Mouse (Mus musculus): Measurements from ENCODE around the gene Srpk2. TPM values are rescaled to one million over a fixed set of nuclear protein-coding genes. Genes with fewer than 3 reads are reported as not detected.
"Not testable (repeated sequence)": the region's sequence is repeated elsewhere in the genome, so short reads cannot be mapped to it uniquely, and the experiment has no call there.

Srpk2 gene
- total RNA-seq, 2 experiments from 2014 or later: 40.7 to 44.6 TPM

- intact Hi-C loops (cut with DNase I): loop anchor here (10.0 kb wide), 1 partner anchor 46 kb away; no protein-coding TSS in a partner anchor
Observed at GRCm38 (mm10) chr5:23618656-23619055, 65.8 kb downstream of the Srpk2 start.

GRCm38 (mm10) chr5:23617104-23617415, 67.4 kb downstream of the Srpk2 start:
- peak; percentile 33 to 48 for DNase-seq
- intact Hi-C loops (cut with DNase I): loop anchor here (2.0 to 10.0 kb wide), 2 partner anchors 18 to 48 kb away; no protein-coding TSS in a partner anchor

More at GRCm38 (mm10) chr5:23618656-23619055, 65.8 kb downstream of the Srpk2 start:
- DNase-seq: no peak

- intact Hi-C loops (cut with DNase I): loop anchor here (2.0 to 10.0 kb wide), 2 partner anchors 18 to 48 kb away; no protein-coding TSS in a partner anchor
Observed at GRCm38 (mm10) chr5:23616270-23617103, 67.9 kb downstream of the Srpk2 start.

GRCm38 (mm10) chr5:23615586-23616269, 68.7 kb downstream of the Srpk2 start:
- DNase-seq: no peak
- intact Hi-C loops (cut with DNase I): loop anchor here (2.0 to 10.0 kb wide), 2 partner anchors 17 to 49 kb away; no protein-coding TSS in a partner anchor

More at GRCm38 (mm10) chr5:23616270-23617103, 67.9 kb downstream of the Srpk2 start:
- DNase-seq: peak; percentile 24 to 42

- intact Hi-C loops (cut with DNase I): loop anchor here (10.0 kb wide), 1 partner anchor 52 kb away; no protein-coding TSS in a partner anchor
- peak in 1 of 2 experiments; percentile 25 for DNase-seq
Observed at GRCm38 (mm10) chr5:23612856-23613255, 71.6 kb downstream of the Srpk2 start.

- intact Hi-C loops (cut with DNase I): no loop called here
- DNase-seq: no peak
Observed at GRCm38 (mm10) chr5:23604036-23604705, 80.2 kb downstream of the Srpk2 start.

GRCm38 (mm10) chr5:23599750-23600537, 84.5 kb downstream of the Srpk2 start:
- no peak for DNase-seq
- intact Hi-C loops (cut with DNase I): loop anchor here (2.0 to 5.0 kb wide), 3 partner anchors 17 to 83 kb away; no protein-coding TSS in a partner anchor

- DNase-seq: peak in 1 of 2 experiments; percentile 29
Observed at GRCm38 (mm10) chr5:23599171-23599570, 85.2 kb downstream of the Srpk2 start.

GRCm38 (mm10) chr5:23598491-23598890, 85.9 kb downstream of the Srpk2 start:
- peak; percentile 55 to 70 for DNase-seq
- intact Hi-C loops (cut with DNase I): loop anchor here (2.0 to 5.0 kb wide), 3 partner anchors 18 to 81 kb away; no protein-coding TSS in a partner anchor

More at GRCm38 (mm10) chr5:23599171-23599570, 85.2 kb downstream of the Srpk2 start:
- intact Hi-C loops (cut with DNase I): loop anchor here (2.0 to 5.0 kb wide), 3 partner anchors 18 to 82 kb away; no protein-coding TSS in a partner anchor

GRCm38 (mm10) chr5:23597999-23598398, 86.4 kb downstream of the Srpk2 start:
- intact Hi-C loops (cut with DNase I): loop anchor here (2.0 to 5.0 kb wide), 3 partner anchors 19 to 81 kb away; no protein-coding TSS in a partner anchor
- no peak for DNase-seq

- intact Hi-C loops (cut with DNase I): loop anchor here (5.0 kb wide), 2 partner anchors 50 to 80 kb away; no protein-coding TSS in a partner anchor
- DNase-seq: no peak
Observed at GRCm38 (mm10) chr5:23597260-23597864, 87.1 kb downstream of the Srpk2 start.

GRCm38 (mm10) chr5:23596326-23596965, 88.0 kb downstream of the Srpk2 start:
- intact Hi-C loops (cut with DNase I): loop anchor here (5.0 kb wide), 2 partner anchors 51 to 79 kb away; no protein-coding TSS in a partner anchor
- DNase-seq: no peak

- intact Hi-C loops (cut with DNase I); DNase-seq: not testable (repeated sequence)
Observed at GRCm38 (mm10) chr5:23590298-23590697, 94.1 kb downstream of the Srpk2 start.

- DNase-seq: no peak
- intact Hi-C loops (cut with DNase I): no loop called here
Observed at GRCm38 (mm10) chr5:23587614-23588013, 96.8 kb downstream of the Srpk2 start.

- DNase-seq: no peak
- intact Hi-C loops (cut with DNase I): no loop called here
Observed at GRCm38 (mm10) chr5:23586531-23587453, 97.6 kb downstream of the Srpk2 start.

GRCm38 (mm10) chr5:23581484-23582060, 102.8 kb downstream of the Srpk2 start:
- DNase-seq: peak in 1 of 2 experiments; percentile 10
- intact Hi-C loops (cut with DNase I): no loop called here
